Mouse (Mus musculus) heart, postnatal 10 days (tissue): ENCODE results near the gene Mon1a. TPM values are rescaled to one million over a fixed set of nuclear protein-coding genes. Genes with fewer than 3 reads are reported as not detected.

Experiments
- DNase-seq, 2 experiments: peaks; one replicate each; pipeline ENCODE4 v3.0.0; 2021
- intact Hi-C: fragments of 180-260 bp; cut with DNase I; formaldehyde crosslinking; loops from one replicate; pipeline ENCODE4 v1.15.1; 2025
- total RNA-seq, 2 experiments: library from RNA; stranded (reverse); gene quantifications; 2 replicates each; pipeline ENCODE4 v1.2.3; 2021

Mon1a gene
- 1 to 10 TPM; 7.6 to 9.6 TPM for total RNA-seq

- intact Hi-C loops, result no loop called here
- peak; percentile 87 to 91 for DNase-seq
Measured at GRCm38 (mm10) chr9:107887804-107888266, at the start of gene Mon1a. TSS of gene Mon1a (plus strand) at chr9:107888151.

GRCm38 (mm10) chr9:107838869-107839268 is 49.1 kb upstream of the Mon1a start:
- DNase-seq, result no peak
- intact Hi-C loops, result no loop called here

- DNase-seq, result no peak
- intact Hi-C loops, result no loop called here
Measured at GRCm38 (mm10) chr9:107842709-107843108, 45.2 kb upstream of the Mon1a start.

GRCm38 (mm10) chr9:107848922-107849321 is 39.0 kb upstream of the Mon1a start:
- DNase-seq, result no peak
- intact Hi-C loops, result no loop called here

- intact Hi-C loops, result no loop called here
- DNase-seq, result no peak
Measured at GRCm38 (mm10) chr9:107858343-107858742, 29.6 kb upstream of the Mon1a start.

- intact Hi-C loops, result no loop called here
- DNase-seq, result no peak
Measured at GRCm38 (mm10) chr9:107864493-107864892, 23.5 kb upstream of the Mon1a start.

GRCm38 (mm10) chr9:107866081-107866480 is 21.9 kb upstream of the Mon1a start:
- no peak for DNase-seq
- intact Hi-C loops, result no loop called here

- intact Hi-C loops, result no loop called here
- peak; percentile 96 to 97 for DNase-seq
Measured at GRCm38 (mm10) chr9:107872350-107873098, 15.4 kb upstream of the Mon1a start.

- DNase-seq, result no peak
- intact Hi-C loops, result no loop called here
Measured at GRCm38 (mm10) chr9:107873137-107873536, 14.8 kb upstream of the Mon1a start, which contains the start of gene Rbm6. TSS of gene Rbm6 (minus strand) at chr9:107873237.

GRCm38 (mm10) chr9:107880411-107880810 is 7.5 kb upstream of the Mon1a start:
- DNase-seq, result no peak
- intact Hi-C loops, result no loop called here

- intact Hi-C loops, result no loop called here
- peak; percentile 29 to 44 for DNase-seq
Measured at GRCm38 (mm10) chr9:107888267-107888850, 408 bp downstream of the Mon1a start.

- no peak for DNase-seq
- intact Hi-C loops, result no loop called here
Measured at GRCm38 (mm10) chr9:107890260-107890659, 2.3 kb downstream of the Mon1a start.

- intact Hi-C loops, result no loop called here
- DNase-seq, result no peak
Measured at GRCm38 (mm10) chr9:107891023-107891422, 3.1 kb downstream of the Mon1a start.

- intact Hi-C loops, result no loop called here
- no peak for DNase-seq
Measured at GRCm38 (mm10) chr9:107898563-107898962, 10.6 kb downstream of the Mon1a start.

- DNase-seq, result no peak
- intact Hi-C loops, result no loop called here
Measured at GRCm38 (mm10) chr9:107899855-107900254, 11.9 kb downstream of the Mon1a start.

- DNase-seq, result peak; percentile 30 to 59
- intact Hi-C loops, result no loop called here
Measured at GRCm38 (mm10) chr9:107900840-107901626, 13.1 kb downstream of the Mon1a start.

- intact Hi-C loops, result no loop called here
- no peak for DNase-seq
Measured at GRCm38 (mm10) chr9:107901627-107901914, 13.6 kb downstream of the Mon1a start.

- intact Hi-C loops, result loop anchor here (1.0 to 2.0 kb wide), 3 partner anchors 58 to 164 kb away; partner anchors contain the start of gene Amigo3
- peak; percentile 92 to 96 for DNase-seq
Measured at GRCm38 (mm10) chr9:107904726-107905125, 16.8 kb downstream of the Mon1a start.

- intact Hi-C loops, result no loop called here
- DNase-seq, result peak; percentile 85 to 86
Measured at GRCm38 (mm10) chr9:107906252-107906966, 18.5 kb downstream of the Mon1a start, which contains the start of gene Mst1r. TSS of gene Mst1r (plus strand) at chr9:107906873.

- intact Hi-C loops, result no loop called here
- DNase-seq, result peak in 1 of 2 experiments; percentile 44
Measured at GRCm38 (mm10) chr9:107906967-107907800, 19.2 kb downstream of the Mon1a start.
